Mouse (Mus musculus): ENCODE results near the gene Cd300ld5. TPM values are rescaled to one million over a fixed set of nuclear protein-coding genes. Genes with fewer than 3 reads are reported as not detected.
"Not testable (repeated sequence)": the region's sequence is repeated elsewhere in the genome, so short reads cannot be mapped to it uniquely, and the experiment has no call there.

The Cd300ld5 gene
- polyA plus RNA-seq (2015; fragmentation: Nextera tagmentation; extraction: Ambion mirVana): not detected in 2 replicates

- not testable (repeated sequence) for H3K4me2 ChIP-seq; H3K27ac ChIP-seq; H3K9me3 ChIP-seq (replicated peaks); H3K9ac ChIP-seq; ATAC-seq (replicated peaks; ENCODE audit: insufficient number of reproducible peaks, insufficient read depth, low FRiP score, low read depth); H3K4me3 ChIP-seq; H3K4me1 ChIP-seq (replicated peaks); H3K27me3 ChIP-seq; H3K36me3 ChIP-seq
- no CpG with 5 or more reads among the region's 6 CpGs for WGBS
These were observed at the start of gene Cd300ld5 for GRCm38 (mm10) chr11:115037669-115038068. TSS of gene Cd300ld5 (minus strand) at chr11:115037769.

GRCm38 (mm10) chr11:115086213-115086612, 48.6 kb upstream of the Cd300ld5 start:
- peaks cover 57% of the 10 kb centered on the region for H3K27me3 ChIP-seq
- no peak overlapping the region for H3K27ac ChIP-seq
- H3K4me1 ChIP-seq (replicated peaks): no peaks in the 10 kb centered on the region
- H3K36me3 ChIP-seq: no peaks in the 10 kb centered on the region
- no peak overlapping the region for H3K9ac ChIP-seq
- H3K4me3 ChIP-seq: no peak overlapping the region
- no peak overlapping the region for H3K4me2 ChIP-seq
- no peaks in the 10 kb centered on the region for H3K9me3 ChIP-seq (replicated peaks)
- ATAC-seq (replicated peaks; ENCODE audit: insufficient number of reproducible peaks, insufficient read depth, low FRiP score, low read depth): no peak
- WGBS: 53% methylated on average over 7 of the region's 7 CpGs

- no peak overlapping the region for H3K4me2 ChIP-seq
- H3K9me3 ChIP-seq (replicated peaks): no peaks in the 10 kb centered on the region
- H3K9ac ChIP-seq: no peak overlapping the region
- H3K4me1 ChIP-seq (replicated peaks): no peaks in the 10 kb centered on the region
- H3K27ac ChIP-seq: no peak overlapping the region
- no peak overlapping the region for H3K4me3 ChIP-seq
- WGBS: 73% methylated on average over 8 of the region's 8 CpGs
- ATAC-seq (replicated peaks; ENCODE audit: insufficient number of reproducible peaks, insufficient read depth, low FRiP score, low read depth): no peak
- no peaks in the 10 kb centered on the region for H3K36me3 ChIP-seq
- peaks cover 46% of the 10 kb centered on the region for H3K27me3 ChIP-seq
These were observed 47.5 kb upstream of the Cd300ld5 start for GRCm38 (mm10) chr11:115085064-115085463.

- 41% methylated on average over 12 of the region's 12 CpGs for WGBS
These were observed 47.0 kb upstream of the Cd300ld5 start for GRCm38 (mm10) chr11:115084595-115084994.

GRCm38 (mm10) chr11:115083376-115084139, 46.0 kb upstream of the Cd300ld5 start:
- Histone ChIP-seq H3K27me3 (peaks cover 43% of the 10 kb centered on the region), H3K4me1 (replicated peaks) (no peaks in the 10 kb centered on the region), H3K9me3 (replicated peaks) (no peaks in the 10 kb centered on the region), H3K4me3 (no peak overlapping the region), H3K4me2 (no peak overlapping the region), H3K36me3 (no peaks in the 10 kb centered on the region), H3K27ac (no peak overlapping the region), H3K9ac (no peak overlapping the region)
- 0 out of 2 replicates have a peak, but pooled peaks have one; percentile 35 for ATAC-seq (replicated peaks; ENCODE audit: insufficient number of reproducible peaks, insufficient read depth, low FRiP score, low read depth)
- 37% methylated on average over 18 of the region's 18 CpGs for WGBS

More at GRCm38 (mm10) chr11:115084595-115084994, 47.0 kb upstream of the Cd300ld5 start:
- Histone ChIP-seq H3K9ac (no peak overlapping the region), H3K9me3 (replicated peaks) (no peaks in the 10 kb centered on the region), H3K27ac (no peak overlapping the region), H3K4me1 (replicated peaks) (no peaks in the 10 kb centered on the region), H3K36me3 (no peaks in the 10 kb centered on the region), H3K27me3 (peaks cover 43% of the 10 kb centered on the region), H3K4me3 (no peak overlapping the region), H3K4me2 (no peak overlapping the region)
- ATAC-seq (replicated peaks; ENCODE audit: insufficient number of reproducible peaks, insufficient read depth, low FRiP score, low read depth): no peak

- Histone ChIP-seq H3K4me1 (replicated peaks) (no peaks in the 10 kb centered on the region), H3K27ac (no peak overlapping the region), H3K9ac (no peak overlapping the region), H3K27me3 (peaks cover 43% of the 10 kb centered on the region), H3K9me3 (replicated peaks) (no peaks in the 10 kb centered on the region), H3K4me3 (no peak overlapping the region), H3K4me2 (no peak overlapping the region), H3K36me3 (no peaks in the 10 kb centered on the region)
- no peak for ATAC-seq (replicated peaks; ENCODE audit: insufficient number of reproducible peaks, insufficient read depth, low FRiP score, low read depth)
- 67% methylated on average over 6 of the region's 6 CpGs for WGBS
These were observed 44.6 kb upstream of the Cd300ld5 start for GRCm38 (mm10) chr11:115082196-115082595.

GRCm38 (mm10) chr11:115081373-115081772, 43.8 kb upstream of the Cd300ld5 start:
- H3K9me3 ChIP-seq (replicated peaks): no peaks in the 10 kb centered on the region

GRCm38 (mm10) chr11:115080886-115081285, 43.3 kb upstream of the Cd300ld5 start:
- H3K36me3 ChIP-seq: no peaks in the 10 kb centered on the region
- no peak for ATAC-seq (replicated peaks; ENCODE audit: insufficient number of reproducible peaks, insufficient read depth, low FRiP score, low read depth)
- no peak overlapping the region for H3K9ac ChIP-seq
- no peaks in the 10 kb centered on the region for H3K4me1 ChIP-seq (replicated peaks)
- H3K4me3 ChIP-seq: no peak overlapping the region
- 37% methylated on average over 13 of the region's 13 CpGs for WGBS
- no peak overlapping the region for H3K4me2 ChIP-seq
- H3K27ac ChIP-seq: no peak overlapping the region
- peaks cover 30% of the 10 kb centered on the region for H3K27me3 ChIP-seq
- H3K9me3 ChIP-seq (replicated peaks): no peaks in the 10 kb centered on the region

More at GRCm38 (mm10) chr11:115081373-115081772, 43.8 kb upstream of the Cd300ld5 start:
- no peak overlapping the region for H3K4me3 ChIP-seq
- no peaks in the 10 kb centered on the region for H3K4me1 ChIP-seq (replicated peaks)
- no peak overlapping the region for H3K9ac ChIP-seq
- 59% methylated on average over 3 of the region's 3 CpGs for WGBS
- no peak overlapping the region for H3K4me2 ChIP-seq
- peaks cover 35% of the 10 kb centered on the region for H3K27me3 ChIP-seq
- H3K36me3 ChIP-seq: no peaks in the 10 kb centered on the region
- H3K27ac ChIP-seq: no peak overlapping the region
- no peak for ATAC-seq (replicated peaks; ENCODE audit: insufficient number of reproducible peaks, insufficient read depth, low FRiP score, low read depth)

GRCm38 (mm10) chr11:115078680-115079079, 41.1 kb upstream of the Cd300ld5 start:
- Histone ChIP-seq H3K27ac (no peak overlapping the region), H3K36me3 (no peaks in the 10 kb centered on the region), H3K9ac (no peak overlapping the region), H3K4me3 (no peak overlapping the region), H3K27me3 (peaks cover 9% of the 10 kb centered on the region), H3K4me2 (no peak overlapping the region), H3K4me1 (replicated peaks) (no peaks in the 10 kb centered on the region), H3K9me3 (replicated peaks) (no peaks in the 10 kb centered on the region)
- no peak for ATAC-seq (replicated peaks; ENCODE audit: insufficient number of reproducible peaks, insufficient read depth, low FRiP score, low read depth)
- WGBS: 75% methylated on average over 5 of the region's 5 CpGs

- H3K27me3 ChIP-seq: peaks cover 6% of the 10 kb centered on the region; the same call in 1 of the 2 replicates
- H3K4me2 ChIP-seq: no peak overlapping the region
- ATAC-seq (replicated peaks; ENCODE audit: insufficient number of reproducible peaks, insufficient read depth, low FRiP score, low read depth): no peak
- no peak overlapping the region for H3K4me3 ChIP-seq
- no peak overlapping the region for H3K27ac ChIP-seq
- no peak overlapping the region for H3K9ac ChIP-seq
- H3K36me3 ChIP-seq: no peaks in the 10 kb centered on the region
- no peaks in the 10 kb centered on the region for H3K9me3 ChIP-seq (replicated peaks)
- no peaks in the 10 kb centered on the region for H3K4me1 ChIP-seq (replicated peaks)
- WGBS: 80% methylated on average over 1 of the region's 1 CpGs
These were observed 39.9 kb upstream of the Cd300ld5 start for GRCm38 (mm10) chr11:115077436-115077835.

GRCm38 (mm10) chr11:115075859-115076258, 38.3 kb upstream of the Cd300ld5 start:
- H3K9ac ChIP-seq: no peak overlapping the region
- H3K4me2 ChIP-seq: no peak overlapping the region
- H3K4me3 ChIP-seq: no peak overlapping the region
- H3K4me1 ChIP-seq (replicated peaks): 0 out of 2 replicates have a peak, but pooled peaks cover 4% of the 10 kb centered on the region
- WGBS: 46% methylated on average over 5 of the region's 5 CpGs
- no peak overlapping the region for H3K27ac ChIP-seq
- H3K27me3 ChIP-seq: no peaks in the 10 kb centered on the region; the same call in 1 of the 2 replicates
- H3K9me3 ChIP-seq (replicated peaks): no peaks in the 10 kb centered on the region
- ATAC-seq (replicated peaks; ENCODE audit: insufficient number of reproducible peaks, insufficient read depth, low FRiP score, low read depth): no peak
- H3K36me3 ChIP-seq: no peaks in the 10 kb centered on the region

- Histone ChIP-seq H3K27me3 (no peaks in the 10 kb centered on the region; the same call in 1 of the 2 replicates), H3K4me1 (replicated peaks) (0 out of 2 replicates have a peak, but pooled peaks cover 4% of the 10 kb centered on the region), H3K4me2 (no peak overlapping the region), H3K36me3 (no peaks in the 10 kb centered on the region), H3K9me3 (replicated peaks) (no peaks in the 10 kb centered on the region), H3K9ac (no peak overlapping the region), H3K27ac (no peak overlapping the region), H3K4me3 (no peak overlapping the region)
- 50% methylated on average over 7 of the region's 7 CpGs for WGBS
- ATAC-seq (replicated peaks; ENCODE audit: insufficient number of reproducible peaks, insufficient read depth, low FRiP score, low read depth): no peak
These were observed 37.8 kb upstream of the Cd300ld5 start for GRCm38 (mm10) chr11:115075407-115075806.

Data from heart, embryonic 15.5 days (tissue).